Mouse (Mus musculus) kidney, postnatal 4 days (tissue): ENCODE results near the gene Hs2st1.

Experiments
- DNase-seq, 2 experiments: peaks; one replicate each; pipeline ENCODE4 v3.0.0; 2021; ENCODE audit warnings: mixed read lengths in 2 of 2

The Hs2st1 gene

DNA sequence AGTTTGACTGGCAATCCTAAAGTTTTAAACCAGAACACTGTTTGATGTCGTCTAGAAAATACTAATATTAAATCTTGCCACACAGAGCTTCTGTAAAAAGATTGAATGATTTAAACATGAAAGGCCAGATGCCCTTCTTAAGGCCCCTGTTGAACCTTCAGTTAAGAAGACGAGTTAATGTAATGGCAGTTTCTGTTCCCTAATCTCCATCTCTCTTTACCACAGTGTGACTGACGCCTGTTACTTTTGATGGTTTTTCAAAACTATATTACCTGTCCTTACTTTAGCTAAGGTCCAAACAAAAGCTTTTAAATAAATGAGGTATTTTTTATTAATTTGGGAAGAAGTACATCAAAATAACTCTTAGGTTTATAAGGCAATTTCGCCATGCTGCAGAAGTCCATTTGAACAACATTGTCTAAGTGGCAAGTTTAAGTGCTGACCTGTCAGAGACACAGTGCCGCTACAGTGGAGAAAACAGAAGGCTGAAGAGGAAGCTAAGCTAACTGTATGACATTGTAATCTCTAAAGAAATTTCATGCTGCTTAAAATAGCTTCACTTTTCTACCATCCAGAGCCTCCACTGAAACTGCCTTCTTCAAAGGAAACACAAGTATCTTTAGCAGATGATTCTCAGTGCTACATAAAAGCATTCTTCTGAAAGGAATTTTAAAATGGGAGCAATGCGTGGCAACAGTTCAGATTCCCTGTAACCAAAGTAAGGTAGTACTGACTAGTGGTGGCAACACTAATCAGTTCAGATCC is 15.0 kb upstream of the Hs2st1 start:
- DNase-seq = no peak

DNA sequence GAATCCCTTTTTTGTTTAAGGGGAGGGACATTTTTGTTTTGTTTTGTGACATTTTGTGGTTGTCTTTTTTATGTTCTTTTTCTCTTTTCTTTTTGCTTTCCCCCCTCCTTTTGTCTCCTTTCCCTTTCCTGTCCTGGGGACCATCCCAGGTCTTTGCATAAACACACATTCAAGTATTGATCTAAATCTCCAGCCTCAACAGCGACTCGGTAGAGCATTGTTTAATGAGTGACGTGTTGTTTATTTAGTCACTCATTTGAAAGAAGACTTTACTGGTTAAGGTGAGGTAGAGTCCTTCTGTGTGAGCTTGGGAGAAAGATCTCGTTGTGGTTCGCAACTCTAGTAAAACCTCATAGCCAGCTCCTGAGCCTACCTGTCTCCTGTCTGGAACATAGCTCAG is 13.8 kb upstream of the Hs2st1 start:
- no peak for DNase-seq

DNA sequence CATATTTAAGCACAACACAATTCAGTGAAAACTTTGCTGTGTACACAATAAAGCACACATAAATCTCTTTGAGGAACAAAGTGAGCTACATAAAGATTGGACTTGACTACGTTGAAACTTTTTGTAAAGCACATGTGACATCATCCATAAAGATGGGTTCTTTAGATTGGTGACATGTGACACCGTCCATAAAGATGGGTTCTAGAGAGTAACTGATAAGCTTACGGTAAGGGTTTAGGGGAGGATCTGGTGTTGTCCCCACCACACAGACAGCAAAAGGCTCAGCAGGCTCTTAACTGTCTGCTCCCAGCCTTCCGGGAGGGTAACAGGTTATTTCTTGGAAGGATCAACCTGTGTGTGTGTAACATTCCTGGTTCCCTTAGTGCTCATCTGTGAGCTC is 12.3 kb upstream of the Hs2st1 start:
- DNase-seq = no peak

DNA sequence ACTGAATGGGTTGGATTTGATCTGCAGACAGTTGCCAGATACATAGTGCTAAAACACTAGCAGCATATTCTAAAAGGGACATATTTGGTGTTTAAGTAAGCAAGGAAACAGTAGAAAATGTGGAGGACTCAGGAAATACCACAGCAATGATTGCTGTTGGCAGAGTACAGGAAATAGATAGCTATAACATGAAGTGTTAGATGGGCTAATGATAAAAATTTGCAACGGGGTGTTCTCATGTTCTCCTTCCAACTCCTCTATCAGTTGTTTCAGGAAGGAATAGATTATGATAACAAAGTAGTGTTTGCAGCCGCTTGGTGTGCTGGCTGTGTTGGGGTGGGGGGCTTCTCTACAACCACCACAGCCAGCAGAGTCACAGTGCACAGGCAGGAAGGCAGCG is 11.9 kb upstream of the Hs2st1 start:
- DNase-seq = no peak

DNA sequence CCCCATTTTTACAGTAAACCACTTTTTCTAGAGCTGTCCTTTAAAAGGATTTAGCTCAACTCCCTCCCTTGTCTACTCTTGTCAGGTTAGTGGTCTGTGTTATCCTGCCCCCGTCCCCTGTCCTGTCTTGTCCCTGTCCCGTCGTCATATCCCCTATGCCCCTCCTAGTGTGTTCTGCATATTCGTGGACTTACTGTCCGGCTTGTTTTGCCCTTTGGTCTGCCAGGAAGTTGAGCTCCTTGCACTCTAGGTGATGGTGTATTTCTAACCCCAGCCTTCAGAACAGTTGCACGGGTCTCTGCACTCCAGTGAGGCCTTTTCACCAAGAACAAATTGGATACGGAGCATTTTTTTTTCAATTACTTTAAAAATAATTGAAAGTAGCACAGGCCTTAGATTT is 10.3 kb upstream of the Hs2st1 start:
- no peak for DNase-seq

DNA sequence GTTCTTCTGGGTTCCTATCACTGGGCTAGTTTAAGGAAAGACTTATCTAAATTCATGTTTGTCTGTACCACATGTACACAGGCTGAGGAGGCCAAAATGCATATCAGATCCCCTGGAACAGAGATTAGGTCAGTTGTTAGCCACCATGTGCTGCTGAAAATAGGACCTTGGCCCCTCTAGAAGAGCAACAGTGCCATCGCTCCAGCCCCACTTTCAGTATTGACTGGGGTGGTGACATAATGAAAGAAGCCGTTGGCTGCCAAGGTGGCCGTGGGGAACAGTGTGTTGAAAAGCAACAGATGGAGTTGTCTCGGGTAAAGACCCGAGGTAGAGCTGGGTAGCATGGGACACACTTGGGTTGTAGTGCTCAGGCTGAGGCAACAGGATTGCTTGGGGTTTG is 9.8 kb upstream of the Hs2st1 start:
- no peak for DNase-seq

DNA sequence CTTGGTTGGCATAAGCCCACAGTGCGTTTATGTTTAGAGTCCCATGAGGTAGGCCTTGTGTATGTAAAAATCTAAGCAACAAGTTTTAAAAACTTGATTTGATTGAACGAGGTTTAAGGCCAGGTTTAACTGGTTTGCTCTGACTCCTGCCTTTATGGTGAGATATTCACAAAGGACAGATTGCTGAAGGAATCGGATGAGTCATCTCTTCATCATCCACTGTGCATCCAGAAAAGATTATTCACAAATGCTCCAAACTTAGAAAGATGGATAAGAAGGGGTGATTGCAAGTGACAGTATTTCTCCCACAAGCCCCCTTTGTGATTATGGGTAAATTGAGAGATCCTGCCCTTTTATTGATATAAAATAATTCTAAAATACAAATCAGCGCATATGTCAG is 8.9 kb upstream of the Hs2st1 start:
- DNase-seq = no peak

DNA sequence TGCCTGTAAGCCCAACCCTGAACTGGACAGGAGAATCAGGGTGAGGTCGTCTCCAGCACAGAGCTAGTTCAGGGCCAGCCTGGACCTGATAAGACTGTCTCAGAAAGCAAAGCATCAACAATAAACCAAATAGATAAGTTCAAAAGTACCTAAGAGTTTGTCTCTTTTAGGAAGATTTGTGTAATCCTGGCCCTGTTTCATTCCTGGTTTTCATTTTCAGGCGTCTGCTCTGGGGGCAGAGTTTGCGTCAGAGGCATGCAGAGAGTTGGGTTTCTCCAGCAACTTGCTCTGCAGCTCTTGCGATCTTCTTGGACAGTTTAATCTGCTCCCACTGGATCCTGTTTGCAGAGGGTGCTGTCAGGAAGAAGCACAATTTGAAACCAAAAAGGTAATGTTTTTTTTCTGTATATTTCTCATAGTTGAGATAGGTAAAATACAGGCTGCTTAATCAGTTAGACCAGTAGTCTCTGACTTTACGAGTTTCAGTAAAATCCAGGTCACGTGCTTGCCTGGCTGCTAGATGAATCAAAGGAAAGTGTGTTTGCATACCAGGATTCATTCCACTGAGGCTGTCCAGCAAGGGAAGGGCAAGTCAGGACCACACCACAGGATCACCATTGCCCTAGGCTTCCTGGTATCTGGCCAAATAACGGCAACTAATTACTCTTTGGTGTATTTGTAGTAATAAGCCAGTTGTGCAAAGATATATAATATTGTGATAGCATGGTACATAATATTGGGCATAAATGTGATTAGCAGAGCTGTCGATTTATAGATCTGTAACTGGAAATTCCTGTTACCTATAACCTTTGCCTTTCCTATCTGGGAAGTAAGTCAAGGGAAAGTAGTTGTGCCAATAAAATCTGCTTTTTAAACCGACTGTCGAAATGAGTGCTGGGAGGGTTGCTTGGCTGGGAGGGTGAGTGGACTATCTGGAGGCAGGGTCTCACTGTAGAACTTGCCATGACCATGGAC is 7.7 kb upstream of the Hs2st1 start:
- DNase-seq = no peak

DNA sequence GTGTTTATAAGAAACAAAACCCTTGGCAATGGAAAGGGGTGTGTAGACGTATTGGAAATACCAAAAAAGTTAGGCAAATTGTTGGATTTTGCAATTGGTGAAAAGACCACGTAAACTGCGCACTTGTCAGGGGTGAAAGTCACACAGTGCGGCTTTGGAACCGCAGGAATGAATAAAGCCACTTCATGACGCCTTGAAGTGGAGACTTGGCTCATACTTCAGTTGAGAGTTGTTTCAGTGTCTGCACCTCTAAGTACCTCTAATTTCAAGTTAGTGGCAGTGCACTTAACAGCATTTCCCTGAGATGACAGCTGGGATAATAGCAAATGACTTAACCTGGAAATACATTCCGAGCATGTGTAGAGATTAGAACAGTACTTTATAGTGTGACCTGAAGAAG is 4.3 kb upstream of the Hs2st1 start:
- DNase-seq = no peak

DNA sequence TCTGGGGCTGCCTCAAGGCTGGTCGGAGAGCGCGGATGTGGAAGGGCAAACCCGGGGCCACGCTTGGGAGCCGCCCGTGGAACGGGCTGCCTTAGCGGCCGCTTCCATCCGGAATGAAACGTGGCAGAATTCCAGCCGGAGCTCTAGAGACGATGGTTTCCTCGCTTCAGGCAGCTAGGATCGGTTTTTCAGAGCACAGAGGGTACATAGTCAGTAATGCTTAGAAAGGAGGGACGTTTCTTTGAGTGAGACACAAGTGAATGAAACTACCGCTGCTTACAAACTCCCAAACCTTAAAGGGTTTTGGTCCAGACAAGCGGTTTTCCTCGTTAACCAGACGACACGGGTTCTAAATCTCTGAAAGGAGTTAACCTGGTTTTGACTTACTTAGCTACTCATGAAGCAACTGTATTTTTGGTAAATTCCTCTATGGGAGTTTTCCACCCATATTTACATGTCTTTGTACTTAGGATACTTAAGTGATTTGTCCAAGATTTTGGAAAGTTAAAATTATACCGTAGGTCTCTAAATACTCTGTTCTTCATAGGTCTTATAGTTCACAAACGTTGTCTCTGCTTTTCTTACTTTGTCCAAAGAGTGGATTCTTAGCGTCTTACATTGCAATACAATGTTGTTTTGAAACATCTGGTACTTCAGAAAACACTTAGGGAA is 971 bp upstream of the Hs2st1 start:
- DNase-seq = no peak

DNA sequence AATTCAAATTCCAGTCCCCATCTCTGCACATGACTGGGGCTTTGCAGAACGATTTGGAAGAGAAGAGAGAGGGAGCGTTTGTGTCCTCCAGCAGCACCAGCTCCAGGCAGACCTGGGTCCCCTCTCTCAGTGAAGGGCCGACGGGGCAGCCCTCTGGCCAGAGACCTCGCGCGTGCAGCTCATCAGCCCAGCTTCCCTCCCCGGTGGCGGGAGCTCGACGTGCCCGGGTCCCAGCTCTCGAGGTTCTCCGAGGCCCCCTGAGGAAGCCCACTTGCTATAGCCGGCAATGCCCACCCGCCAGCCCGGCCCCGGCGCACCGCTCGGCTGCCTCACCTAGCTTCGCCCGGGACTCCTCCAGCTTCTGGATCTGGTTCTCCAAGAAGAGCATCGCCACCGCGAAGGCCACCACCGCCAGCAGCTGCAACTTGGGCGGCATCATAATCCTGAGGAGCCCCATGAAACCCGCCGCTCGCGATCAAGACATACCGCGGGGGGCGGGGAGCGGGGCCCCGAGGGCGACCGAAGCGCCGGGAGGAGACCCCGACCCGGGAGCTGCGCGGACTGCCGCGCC is 495 bp downstream of the Hs2st1 start:
- peak; percentile 58 to 75 for DNase-seq

DNA sequence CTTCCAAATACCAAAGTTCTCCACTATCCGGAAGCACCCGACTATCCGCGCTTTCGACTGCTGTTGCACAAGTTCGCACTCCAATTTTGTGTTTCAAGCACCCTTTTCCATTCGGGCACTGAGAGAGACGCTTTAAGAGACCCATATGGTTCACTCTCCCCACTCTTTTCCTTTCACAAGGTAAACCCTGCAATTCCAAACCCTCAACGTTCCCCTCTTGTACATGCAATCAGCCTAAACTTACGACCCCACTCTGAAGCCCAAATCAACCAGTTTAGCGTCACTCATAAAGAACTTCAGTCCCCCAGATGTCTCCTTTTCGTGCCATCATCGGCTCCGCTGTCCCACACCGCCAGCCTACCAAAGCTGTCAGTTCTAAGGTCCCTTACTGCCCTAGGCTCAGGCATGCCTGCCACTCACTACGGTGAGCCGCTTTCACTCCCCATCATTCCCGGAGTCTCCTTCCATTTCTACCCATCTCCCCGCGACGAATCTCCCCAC is 1.1 kb downstream of the Hs2st1 start:
- DNase-seq = peak in 1 of 2 experiments; percentile 40

DNA sequence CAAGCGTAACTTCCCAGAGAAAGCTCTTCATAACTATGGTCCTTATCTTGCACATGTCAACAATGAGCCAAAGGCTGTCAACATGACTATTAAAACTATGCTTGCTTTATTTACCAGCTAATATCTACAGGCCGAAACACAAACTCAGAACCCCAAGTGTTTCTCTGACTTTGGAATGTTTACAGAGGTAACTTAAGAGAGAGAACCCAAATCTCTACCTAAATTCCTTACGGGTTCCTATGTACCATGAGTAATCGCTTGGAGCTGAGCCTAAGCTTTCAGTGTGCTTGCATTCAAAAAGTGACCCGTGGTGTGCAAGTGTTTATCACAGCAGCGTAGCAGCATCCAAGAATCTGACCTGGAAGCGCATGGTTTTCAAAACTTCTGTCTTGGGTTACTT is 4.8 kb downstream of the Hs2st1 start:
- DNase-seq = no peak

DNA sequence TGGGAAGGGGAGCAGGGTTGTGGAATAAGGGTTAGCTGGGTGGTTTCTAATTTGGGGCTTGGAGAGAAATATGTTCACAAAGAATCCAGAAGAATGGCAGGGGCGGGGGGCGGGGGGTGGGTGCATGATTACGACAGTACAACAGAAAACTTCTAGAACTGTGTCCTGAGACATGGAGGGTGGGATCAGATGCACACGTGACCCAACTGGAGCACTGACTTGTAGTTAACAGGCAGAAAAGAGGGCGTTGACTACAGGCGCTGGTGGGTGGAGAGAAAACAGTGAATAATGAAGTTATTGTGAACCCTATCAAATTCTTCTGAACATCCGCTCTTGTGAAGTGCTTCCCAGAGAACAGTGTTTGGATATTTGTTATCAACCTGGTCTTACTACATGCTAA is 6.1 kb downstream of the Hs2st1 start:
- DNase-seq = no peak

DNA sequence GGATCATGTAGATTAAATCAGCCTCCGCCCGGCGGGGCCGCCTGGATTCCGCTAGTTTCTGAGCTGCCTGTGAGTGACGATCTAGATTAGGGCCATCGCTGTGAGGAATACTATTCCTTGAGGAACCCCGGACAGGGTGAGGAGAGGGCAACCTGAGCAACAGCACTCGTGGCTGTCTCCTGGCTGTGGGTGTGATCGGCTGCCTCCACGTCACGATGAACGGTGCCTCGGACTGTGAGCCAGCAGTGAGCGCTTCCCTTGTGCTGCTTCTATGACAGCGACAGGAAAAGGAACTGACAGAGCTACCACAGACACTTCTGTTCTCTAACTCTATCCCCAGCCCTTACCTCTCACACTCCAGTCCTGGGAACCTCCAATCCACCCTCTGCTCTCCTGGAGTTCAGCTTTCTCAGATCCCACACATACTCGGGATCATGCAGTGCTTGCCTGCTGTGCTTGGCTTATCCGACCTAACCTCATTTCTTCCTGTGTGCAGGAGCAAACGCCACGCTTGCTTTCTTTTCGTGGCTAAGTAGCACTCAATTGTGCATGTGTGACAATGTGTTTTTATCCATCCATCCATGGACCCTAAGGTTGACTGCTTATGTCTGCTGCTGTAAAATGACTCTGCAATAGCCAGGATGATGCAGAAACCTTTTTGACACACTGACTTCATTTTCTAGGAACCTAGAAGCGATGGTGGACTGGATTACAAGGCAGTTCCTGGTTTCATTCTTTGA is 8.3 kb downstream of the Hs2st1 start:
- no peak for DNase-seq

DNA sequence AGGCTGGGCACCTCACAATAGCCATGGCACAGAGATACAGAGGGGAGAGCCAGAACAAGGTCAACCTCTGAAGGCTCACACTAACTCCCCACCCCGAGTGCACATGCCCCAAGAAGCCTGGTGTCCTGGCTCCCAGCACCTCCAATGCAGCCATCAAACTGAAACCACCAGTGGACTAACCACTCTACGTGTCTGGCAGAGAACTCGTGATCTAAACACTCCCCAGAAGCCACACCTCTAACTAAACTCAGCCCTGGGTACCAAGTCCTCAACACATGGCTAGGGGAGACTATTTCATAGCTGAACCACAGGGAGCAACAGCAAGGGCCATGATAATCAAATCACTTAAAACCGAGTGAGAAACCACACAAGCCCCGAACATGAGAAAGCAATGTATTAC is 11.7 kb downstream of the Hs2st1 start:
- peak in 1 of 2 experiments; percentile 11 for DNase-seq

DNA sequence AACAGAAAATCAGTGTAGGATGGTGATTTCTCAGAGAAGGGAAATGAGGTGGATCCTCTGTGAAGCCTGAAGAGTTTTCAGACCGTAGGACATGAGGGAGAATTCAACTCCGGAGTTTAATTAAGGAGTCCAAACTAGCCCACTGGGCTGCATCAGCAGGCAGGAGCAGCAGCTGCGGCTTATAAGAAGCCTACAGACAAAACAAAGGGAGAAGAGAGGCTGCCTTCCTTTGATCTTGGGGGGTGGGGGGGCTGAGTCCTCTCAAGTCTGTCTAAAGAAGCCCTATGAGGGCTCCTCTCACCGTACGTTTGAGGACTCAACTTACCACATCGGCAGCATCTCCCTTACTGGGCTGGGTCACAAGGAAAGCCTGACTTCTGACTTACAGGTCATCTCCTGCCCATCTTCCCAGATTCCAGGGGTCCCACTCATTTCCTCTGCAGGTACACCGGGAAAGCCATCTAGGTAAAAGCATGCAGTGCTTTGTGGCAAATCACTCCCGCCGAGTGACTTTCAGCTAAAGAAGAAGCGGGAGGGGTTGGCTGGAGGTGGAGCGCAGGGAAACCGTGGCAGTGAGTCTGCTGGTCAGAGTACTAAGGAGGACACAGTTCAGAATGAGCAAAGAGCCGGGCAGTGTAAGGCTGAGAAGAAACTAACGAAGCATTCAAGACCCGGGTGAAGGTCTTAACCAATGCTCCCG is 13.2 kb downstream of the Hs2st1 start:
- DNase-seq = peak; percentile 32 to 58

DNA sequence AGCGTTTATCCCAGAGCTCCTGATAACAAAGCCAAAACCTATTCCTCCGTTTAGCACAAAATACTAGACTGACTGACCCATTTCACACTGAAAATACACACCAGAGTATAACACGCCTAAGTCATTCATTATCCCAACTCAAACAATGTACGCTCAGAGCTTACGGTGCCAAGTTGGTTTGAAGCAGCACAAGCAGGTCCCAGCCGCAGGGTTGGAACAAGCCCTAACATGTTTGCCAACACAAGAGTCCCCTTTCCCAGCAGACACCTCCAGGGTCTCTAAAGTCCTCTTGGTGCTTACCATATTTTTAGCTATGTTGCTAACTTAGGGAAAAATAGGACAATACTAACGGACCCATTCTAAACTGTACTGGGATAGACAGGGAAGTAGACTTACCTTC is 14.8 kb downstream of the Hs2st1 start:
- no peak for DNase-seq

DNA sequence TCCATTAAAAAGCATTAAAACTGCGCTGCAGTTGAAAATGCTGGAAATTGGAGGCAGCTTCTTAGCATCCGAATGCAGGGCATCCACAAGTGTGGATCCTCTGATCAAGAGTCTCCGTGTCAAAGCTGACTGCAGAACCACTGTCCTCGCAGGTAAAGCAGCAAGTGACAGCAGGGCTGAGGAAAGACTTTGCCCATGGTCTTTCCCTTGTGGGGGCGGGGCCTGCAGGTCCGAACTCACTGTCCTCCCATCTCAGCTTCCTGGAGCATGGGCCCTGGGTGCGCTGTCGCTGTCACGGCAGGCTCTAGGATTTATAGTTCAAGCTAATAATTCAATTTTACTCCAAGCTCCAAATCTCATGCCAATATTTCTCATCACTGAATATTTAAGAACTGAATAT is 15.5 kb downstream of the Hs2st1 start:
- DNase-seq = peak; percentile 27 to 60

DNA sequence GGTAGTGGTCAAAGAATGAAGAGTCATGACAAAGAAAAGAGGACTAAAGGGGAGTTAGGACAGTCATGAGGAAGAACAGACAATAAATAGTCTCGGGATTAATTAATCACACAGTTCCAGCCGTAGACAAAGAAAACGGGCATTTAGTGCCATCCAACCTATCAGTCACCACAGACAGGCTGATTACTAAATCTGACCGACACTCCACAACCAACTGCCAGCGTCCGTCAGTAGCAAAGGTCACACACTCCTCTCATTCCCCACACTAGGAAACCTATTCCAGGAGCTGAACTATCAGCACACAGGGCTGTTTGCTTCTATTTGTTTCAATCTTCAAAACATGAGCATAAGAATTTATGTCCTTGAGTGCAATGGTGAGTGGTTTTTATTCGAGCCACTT is 16.0 kb downstream of the Hs2st1 start:
- no peak for DNase-seq

DNA sequence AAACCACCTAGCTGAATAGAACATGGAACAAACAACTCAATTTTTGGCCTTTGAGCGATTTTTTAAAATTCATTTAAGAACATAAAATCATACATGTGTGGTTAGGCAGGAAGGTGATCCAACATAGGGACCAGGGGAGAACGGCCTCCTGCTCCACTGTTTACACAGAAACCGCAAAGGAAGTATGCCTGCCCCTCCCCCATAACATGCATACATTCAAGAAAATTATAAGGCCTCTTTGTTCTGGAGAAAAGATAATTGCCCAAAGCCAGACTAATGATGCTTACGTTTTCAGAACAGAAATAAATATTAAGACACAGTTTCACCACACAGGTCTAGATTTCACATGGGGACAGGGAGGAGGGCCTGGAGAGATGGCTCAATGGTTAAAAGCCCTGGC is 18.6 kb downstream of the Hs2st1 start:
- no peak for DNase-seq

DNA sequence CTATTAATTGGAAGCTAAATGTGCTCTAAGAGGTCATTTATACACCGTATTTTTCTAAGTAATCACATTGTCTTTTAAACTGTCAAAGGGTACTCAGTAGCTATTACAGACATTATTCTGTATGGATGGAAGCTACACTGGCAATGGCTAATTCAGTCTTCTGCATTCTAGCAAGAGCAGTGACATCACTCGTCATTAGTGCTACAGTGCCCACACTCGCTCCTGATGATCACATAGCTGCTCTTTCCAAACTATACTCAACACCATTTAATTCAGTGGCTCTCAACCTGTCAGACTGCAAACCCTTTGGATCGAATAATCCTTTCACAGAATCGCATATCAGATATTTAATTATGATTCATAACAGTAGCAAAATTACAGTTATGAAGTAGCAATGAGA is 19.3 kb downstream of the Hs2st1 start:
- no peak for DNase-seq
